Mouse (Mus musculus) hindbrain, embryonic 12.5 days (tissue): ENCODE data around the gene Pkm. TPM values are rescaled to one million over a fixed set of nuclear protein-coding genes. Genes with fewer than 3 reads are reported as not detected.

ENCODE experiments used
- ATAC-seq: fragments of 200-750 bp; cut with Nextera tagmentation; 2 replicates; pipeline ENCODE4 v1.8.0; 2017; ENCODE audit warnings: moderate TSS enrichment; ENCODE audit not compliant: low FRiP score
- H3K27ac ChIP-seq: fragments of 300-500 bp; sonication (generic); 2 replicates; pipeline ENCODE4 v1.5.1; 2016; ENCODE audit warnings: mild to moderate bottlenecking
- H3K27me3 ChIP-seq: fragments of 300-500 bp; sonication (generic); 2 replicates; pipeline ENCODE4 v1.6.1; 2016; ENCODE audit warnings: mild to moderate bottlenecking
- H3K36me3 ChIP-seq: fragments of 300-500 bp; sonication (generic); 2 replicates; pipeline ENCODE4 v1.6.1; 2016; ENCODE audit warnings: mild to moderate bottlenecking
- H3K4me1 ChIP-seq: fragments of 300-500 bp; sonication (generic); 2 replicates; pipeline ENCODE4 v1.6.1; 2016
- H3K4me2 ChIP-seq: fragments of 300-500 bp; sonication (generic); replicated peaks from 2 replicates; pipeline ENCODE4 v1.6.1; 2016; ENCODE audit warnings: mild to moderate bottlenecking
- H3K4me3 ChIP-seq: fragments of 300-500 bp; sonication (generic); 2 replicates; pipeline ENCODE4 v1.5.1; 2016; ENCODE audit warnings: mild to moderate bottlenecking
- H3K9ac ChIP-seq: fragments of 300-500 bp; sonication (generic); 2 replicates; pipeline ENCODE4 v1.6.1; 2016; ENCODE audit warnings: mild to moderate bottlenecking, moderate library complexity
- H3K9me3 ChIP-seq: fragments of 300-500 bp; sonication (generic); replicated peaks from 2 replicates; pipeline ENCODE4 v1.6.1; 2016; ENCODE audit warnings: mild to moderate bottlenecking
- WGBS: fragments of 180-500 bp; shearing (Covaris S2); methylation state at CpG from one replicate; pipeline ENCODE4 v1.1.7; 2016; 5-methylcytosine and 5-hydroxymethylcytosine counted together
- polyA plus RNA-seq: library from polyadenylated mRNA; unstranded; fragments of >200 nt; fragmentation: Nextera tagmentation; extraction: Ambion mirVana; gene quantifications from 2 replicates; pipeline ENCODE4 v1.2.1, GENCODE M21; 2016

Pkm gene
- polyA plus RNA-seq, 1 experiment from 2014 or later = 1,486 TPM

GRCm38 (mm10) chr9:59723096-59723657, 67.0 kb downstream of the Pkm start:
- ATAC-seq = 0 out of 2 replicates have a peak, but pooled peaks have one; percentile 35
- Histone ChIP-seq H3K36me3 (no peaks in the 10 kb centered on the region), H3K4me2 (peak overlapping the region; percentile 20), H3K9ac (0 out of 2 replicates have a peak overlapping the region, but pooled peaks have one; percentile 0), H3K27ac (no peak overlapping the region; the same call in 1 of the 2 replicates), H3K4me3 (no peak overlapping the region), H3K27me3 (no peaks in the 10 kb centered on the region), H3K4me1 (peaks cover 9% of the 10 kb centered on the region), H3K9me3 (no peaks in the 10 kb centered on the region)
- WGBS = 18% methylated on average over 10 of the region's 10 CpGs

- no peak for ATAC-seq
- 67% methylated on average over 8 of the region's 8 CpGs for WGBS
- no peaks in the 10 kb centered on the region for H3K36me3 ChIP-seq
- H3K4me2 ChIP-seq = no peak overlapping the region
- H3K4me3 ChIP-seq = no peak overlapping the region
- no peak overlapping the region for H3K9ac ChIP-seq
- H3K27me3 ChIP-seq = no peaks in the 10 kb centered on the region
- H3K27ac ChIP-seq = no peak overlapping the region
- H3K4me1 ChIP-seq = peaks cover 9% of the 10 kb centered on the region
- no peaks in the 10 kb centered on the region for H3K9me3 ChIP-seq
Measured at GRCm38 (mm10) chr9:59723791-59724442, 67.7 kb downstream of the Pkm start.

GRCm38 (mm10) chr9:59725515-59725914, 69.3 kb downstream of the Pkm start:
- Histone ChIP-seq H3K27me3 (no peaks in the 10 kb centered on the region), H3K4me2 (no peak overlapping the region), H3K9ac (no peak overlapping the region), H3K36me3 (no peaks in the 10 kb centered on the region), H3K4me3 (no peak overlapping the region), H3K4me1 (peaks cover 9% of the 10 kb centered on the region), H3K27ac (no peak overlapping the region), H3K9me3 (no peaks in the 10 kb centered on the region)
- WGBS = 84% methylated on average over 10 of the region's 10 CpGs
- no peak for ATAC-seq

- ATAC-seq = no peak
Measured at GRCm38 (mm10) chr9:59727569-59728286, 71.6 kb downstream of the Pkm start.

More at GRCm38 (mm10) chr9:59727569-59728286, 71.6 kb downstream of the Pkm start:
- Histone ChIP-seq H3K27me3 (no peaks in the 10 kb centered on the region), H3K4me1 (peaks cover 9% of the 10 kb centered on the region), H3K9ac (no peak overlapping the region), H3K36me3 (no peaks in the 10 kb centered on the region), H3K4me2 (no peak overlapping the region), H3K4me3 (no peak overlapping the region), H3K9me3 (no peaks in the 10 kb centered on the region), H3K27ac (no peak overlapping the region)
- 85% methylated on average over 11 of the region's 11 CpGs for WGBS

Other genes starting within 250 kb of the Pkm start
- gene Arih1, start 169.8 kb upstream of the Pkm start, polyA plus RNA-seq = 24.1 and 25.6 TPM in 2 replicates
- gene Hexa, start 116.8 kb upstream of the Pkm start, polyA plus RNA-seq = 54.6 and 60.6 TPM in 2 replicates
- gene Tmem202, start 116.5 kb upstream of the Pkm start, polyA plus RNA-seq = not detected in 2 replicates
- gene Celf6, start 78.5 kb upstream of the Pkm start, polyA plus RNA-seq = 20.7 and 21.5 TPM in 2 replicates
- 127 TPM in 2 replicates for gene Parp6, start 39.1 kb upstream of the Pkm start, polyA plus RNA-seq
- 0.46 and 0.83 TPM in 2 replicates for gene Gramd2, start 23.8 kb downstream of the Pkm start, polyA plus RNA-seq
- 14.8 and 16.1 TPM in 2 replicates for gene Senp8, start 94.3 kb downstream of the Pkm start, polyA plus RNA-seq
- gene Myo9a, start 94.5 kb downstream of the Pkm start, polyA plus RNA-seq = 23.5 and 26.2 TPM in 2 replicates